21 mouse cellular contexts compared by ENCODE assay signal in genomic region chr1:91044648-91045047, GRCm38 (mm10). TPM values are rescaled to one million over a fixed set of nuclear protein-coding genes. Genes with fewer than 3 reads are reported as not detected.
DNase-seq lines count a peak whose midpoint lies in the region; ATAC-seq and TF ChIP-seq lines count a peak whose summit lies in the region.
"Had no signal": no experiment of that assay in that cellular context is flagged by ENCODE, and none has a peak within 500 bp of the region (broad histone marks: within the 10 kb centered on the region; RNA-seq: fewer than 3 reads in every experiment).

No protein-coding gene starts in this region.

- H3K27me3 ChIP-seq in heart, embryonic 13.5 days (replicated peaks), result no peaks in the 10 kb centered on the region
- H3K27me3 ChIP-seq in kidney, embryonic 15.5 days, result no peaks in the 10 kb centered on the region
- H3K27me3 ChIP-seq in CH12.LX (replicated peaks), result no peaks in the 10 kb centered on the region
- H3K27me3 ChIP-seq: forebrain, embryonic 13.5 days; heart, embryonic 12.5 days; hindbrain, embryonic 12.5 days had no signal

- no peak for TF ChIP-seq POLR2A in CH12.LX (IDR thresholded peaks at IDR 0.05; ENCODE audit: low read depth, low read length)

- no peak for TF ChIP-seq RAD21 in CH12.LX (IDR thresholded peaks at IDR 0.05; ENCODE audit: low read depth, low read length)

- no peak for DNase-seq in heart, postnatal 36 days
- no peak for DNase-seq in kidney, adult 11 months
- DNase-seq in CH12.LX (ENCODE audit: extremely low read depth), result no peak
- DNase-seq in lung, postnatal 25 days (ENCODE audit: low spot score), result peak; percentile 65
- DNase-seq in ovary, postnatal 36 days (ENCODE audit: low spot score), result no peak
- no peak for DNase-seq in right cerebral cortex, adult 18-20 months
- DNase-seq: adrenal gland, adult 2 months; adrenal gland, postnatal 25 days; cerebellum, adult 2 months; cerebellum, postnatal 10 days; forebrain, postnatal 0 days; gastrocnemius, postnatal 10 days; heart, adult 2 months had no signal

- H3K79me2 ChIP-seq in CH12.LX (replicated peaks; ENCODE audit: control insufficient read depth, extremely low read depth, insufficient read depth, poor library complexity, severe bottlenecking), result no peaks in the 10 kb centered on the region

- intact Hi-C loops in heart, postnatal 36 days (cut with DNase I), result no loop called here

- ATAC-seq in heart, embryonic 13.5 days (ENCODE audit: extremely low read depth, insufficient number of reproducible peaks, low FRiP score, low TSS enrichment), result no peak
- ATAC-seq in kidney, embryonic 15.5 days (replicated peaks; ENCODE audit: low FRiP score), result no peak
- ATAC-seq: forebrain, embryonic 13.5 days; forebrain, postnatal 0 days; hindbrain, embryonic 16.5 days; inflammation-experienced regulatory T-cells, adult 6 months had no signal

- H3K9ac ChIP-seq in heart, embryonic 13.5 days, result no peak overlapping the region
- H3K9ac ChIP-seq in kidney, embryonic 15.5 days, result no peak overlapping the region
- no peak overlapping the region for H3K9ac ChIP-seq in CH12.LX (ENCODE audit: insufficient read depth, low read depth)
- H3K9ac ChIP-seq: forebrain, embryonic 13.5 days; forebrain, postnatal 0 days; heart, embryonic 12.5 days; hindbrain, embryonic 12.5 days had no signal

- H3K36me3 ChIP-seq in heart, embryonic 13.5 days, result 0 out of 2 replicates have a peak, but pooled peaks cover 7% of the 10 kb centered on the region
- H3K36me3 ChIP-seq in kidney, embryonic 15.5 days, result no peaks in the 10 kb centered on the region
- peaks cover 0 to 3% of the 10 kb centered on the region in 2 experiments for H3K36me3 ChIP-seq in CH12.LX (replicated peaks in 1 of 2; ENCODE audit: control insufficient read depth in 1 of 2, insufficient read depth in 1 of 2, low read length in 1 of 2)
- H3K36me3 ChIP-seq: embryonic facial prominence, embryonic 10.5 days; hindbrain, embryonic 12.5 days had no signal

- H3K4me1 ChIP-seq in heart, embryonic 13.5 days, result peaks cover 98% of the 10 kb centered on the region
- H3K4me1 ChIP-seq in kidney, embryonic 15.5 days, result peaks cover 16% of the 10 kb centered on the region; the same call in 1 of the 2 replicates
- peaks cover 8 to 60% of the 10 kb centered on the region in 2 experiments for H3K4me1 ChIP-seq in CH12.LX (ENCODE audit: control insufficient read depth in 1 of 2, insufficient read depth in 2 of 2)

- H3K4me2 ChIP-seq in heart, embryonic 13.5 days, result no peak overlapping the region
- no peak overlapping the region for H3K4me2 ChIP-seq in kidney, embryonic 15.5 days
- peak overlapping the region; percentile 4 for H3K4me2 ChIP-seq in CH12.LX (ENCODE audit: insufficient read depth, low read depth, poor library complexity, severe bottlenecking)
- H3K4me2 ChIP-seq: forebrain, embryonic 13.5 days; heart, embryonic 12.5 days; hindbrain, embryonic 12.5 days had no signal

- WGBS in heart, embryonic 13.5 days, result 51% methylated on average over 3 of the region's 3 CpGs
- WGBS in kidney, embryonic 15.5 days, result 73% methylated on average over 3 of the region's 3 CpGs

- dilution Hi-C loops in CH12.LX (cut with MboI; ENCODE audit: extremely low pct_ligation_motif_present, extremely low pct_unique_long_range_greater_than_20kb, low sequenced_read_pairs), result no loop called here

- no peaks in the 10 kb centered on the region for H3K9me3 ChIP-seq in heart, embryonic 13.5 days
- no peaks in the 10 kb centered on the region for H3K9me3 ChIP-seq in kidney, embryonic 15.5 days (replicated peaks)
- no peaks in the 10 kb centered on the region for H3K9me3 ChIP-seq in CH12.LX (replicated peaks; ENCODE audit: low read length)
- H3K9me3 ChIP-seq: embryonic facial prominence, embryonic 10.5 days; forebrain, embryonic 13.5 days; heart, embryonic 12.5 days; hindbrain, embryonic 12.5 days had no signal

- in situ Hi-C loops in CH12.LX (cut with MboI; ENCODE audit: low pct_ligation_motif_present, low pct_unique_long_range_greater_than_20kb, low sequenced_read_pairs), result loop anchor here (5.0 kb wide), 1 partner anchor 43 kb away; no protein-coding TSS in a partner anchor

- TF ChIP-seq EP300 in CH12.LX (IDR thresholded peaks at IDR 0.05; ENCODE audit: low read length), result no peak

- H3K27ac ChIP-seq in heart, embryonic 13.5 days (replicated peaks), result peak overlapping the region; percentile 86; the same call in 1 of the 2 replicates
- H3K27ac ChIP-seq in kidney, embryonic 15.5 days, result 0 out of 2 replicates have a peak overlapping the region, but pooled peaks have one; percentile 10
- H3K27ac ChIP-seq in CH12.LX (ENCODE audit: insufficient read depth, low read depth), result no peak overlapping the region
- H3K27ac ChIP-seq: embryonic facial prominence, embryonic 10.5 days; forebrain, embryonic 13.5 days; heart, adult 2 months; hindbrain, embryonic 12.5 days had no signal

- TF ChIP-seq CTCF in CH12.LX (conservative IDR thresholded peaks at IDR 0.05 in 1 of 2, IDR thresholded peaks at IDR 0.05 in 1 of 2; ENCODE audit: low read depth in 2 of 2, low read length in 2 of 2), result no peak

- H3K4me3 ChIP-seq in heart, embryonic 13.5 days, result no peak overlapping the region
- H3K4me3 ChIP-seq in kidney, embryonic 15.5 days (replicated peaks), result no peak overlapping the region
- H3K4me3 ChIP-seq in CH12.LX (replicated peaks in 1 of 3; ENCODE audit: low read depth in 2 of 3, low read length in 2 of 3, poor library complexity in 1 of 3), result no peak overlapping the region
- H3K4me3 ChIP-seq: embryonic facial prominence, embryonic 10.5 days; forebrain, embryonic 13.5 days; heart, adult 2 months; heart, embryonic 12.5 days; hindbrain, embryonic 12.5 days had no signal

TF ChIP-seq in CH12.LX, 34 proteins besides CTCF, POLR2A, EP300 and RAD21:
- TF ChIP-seq CHD1 (IDR thresholded peaks at IDR 0.05; ENCODE audit: low read depth, low read length) (no peak), JUN (IDR thresholded peaks at IDR 0.05; ENCODE audit: insufficient read depth, low read depth, low read length) (no peak), POLR2AphosphoS2 (IDR thresholded peaks at IDR 0.05; ENCODE audit: low read depth, low read length) (no peak), CHD2 (IDR thresholded peaks at IDR 0.05; ENCODE audit: low read length) (no peak), MEF2A (IDR thresholded peaks at IDR 0.05; ENCODE audit: borderline replicate concordance, low read depth, low read length) (no peak), GABPA (IDR thresholded peaks at IDR 0.05; ENCODE audit: insufficient replicate concordance, low read depth, low read length) (no peak), ZKSCAN1 (IDR thresholded peaks at IDR 0.05; ENCODE audit: borderline replicate concordance, low read depth, low read length) (no peak)

RNA-seq across cellular contexts. Expression of gene Lrrfip1, which starts 46.1 kb away (rescaled TPM):
- polyA plus RNA-seq in heart, embryonic 13.5 days (2015; fragmentation: Nextera tagmentation; extraction: Ambion mirVana), result 122 and 137 TPM in 2 replicates
- 10 to 100 TPM; 69.1 to 80.9 TPM for total RNA-seq in heart, postnatal 36 days (2021)
- polyA plus RNA-seq in kidney, embryonic 15.5 days (2015; fragmentation: Nextera tagmentation; extraction: Ambion mirVana), result 42.6 and 43.9 TPM in 2 replicates
- total RNA-seq in CH12.LX (2012; rRNA removed) (19.1 and 22.8 TPM in 2 replicates), CH12.LX (2014; rRNA removed) (16.9 and 17.2 TPM in 2 replicates)
- 30.5 and 31.7 TPM in 2 replicates for polyA plus RNA-seq in CH12.LX (2012; ENCODE audit: insufficient read length, low read depth)
